Mouse (Mus musculus): Measurements from ENCODE around the gene Tspan4.
"Not testable (repeated sequence)": the region's sequence is repeated elsewhere in the genome, so short reads cannot be mapped to it uniquely, and the experiment has no call there.

The Tspan4 gene

GRCm38 (mm10) chr7:141439140-141439679 lies 35.8 kb upstream of the Tspan4 start:
- no peak for DNase-seq (ENCODE audit: low spot score)

GRCm38 (mm10) chr7:141439811-141440210 lies 35.2 kb upstream of the Tspan4 start:
- DNase-seq (ENCODE audit: low spot score), result no peak

DNA sequence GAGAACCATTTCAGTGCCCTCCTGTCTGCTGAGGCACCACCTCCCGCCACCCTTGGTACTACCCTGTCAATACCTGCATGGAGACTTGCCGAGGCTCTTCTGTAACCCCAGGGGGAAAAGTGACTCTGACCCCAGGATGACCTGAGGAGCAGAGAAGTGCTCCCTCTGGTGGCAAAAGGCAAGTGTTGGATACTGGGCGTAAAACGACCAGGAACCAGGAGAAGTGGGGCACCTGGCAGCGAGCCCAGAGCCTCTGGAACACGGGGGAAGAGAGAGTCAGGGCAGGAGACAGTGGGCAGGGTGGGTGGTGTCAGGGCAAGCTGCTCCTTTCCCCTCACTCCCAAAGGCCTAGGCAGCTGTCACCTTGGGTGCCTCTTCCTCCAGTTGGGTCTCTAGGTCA lies 34.4 kb upstream of the Tspan4 start:
- no peak for DNase-seq (ENCODE audit: low spot score)

DNA sequence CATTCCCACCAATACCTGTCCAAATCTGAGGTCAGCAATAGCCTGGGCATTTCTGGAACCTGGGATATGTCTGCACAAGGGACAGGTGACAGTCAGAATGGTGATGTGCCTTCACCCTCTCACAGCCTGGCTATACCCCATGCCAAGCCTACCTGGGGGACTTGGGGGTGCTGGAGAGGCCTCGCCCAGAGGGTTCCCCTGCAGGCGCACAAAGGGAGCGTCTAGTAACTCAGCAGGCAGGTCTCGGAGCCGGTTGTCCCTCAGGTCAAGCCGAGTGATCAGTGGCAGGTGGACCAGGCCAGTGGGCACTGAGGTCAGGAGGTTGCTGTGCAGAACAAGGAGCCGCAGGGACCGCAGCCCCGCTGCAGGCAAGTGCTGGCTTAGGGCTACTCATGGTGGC lies 33.6 kb upstream of the Tspan4 start:
- DNase-seq (ENCODE audit: low spot score), result no peak

GRCm38 (mm10) chr7:141442199-141442598 lies 32.8 kb upstream of the Tspan4 start:
- DNase-seq (ENCODE audit: low spot score), result no peak

DNA sequence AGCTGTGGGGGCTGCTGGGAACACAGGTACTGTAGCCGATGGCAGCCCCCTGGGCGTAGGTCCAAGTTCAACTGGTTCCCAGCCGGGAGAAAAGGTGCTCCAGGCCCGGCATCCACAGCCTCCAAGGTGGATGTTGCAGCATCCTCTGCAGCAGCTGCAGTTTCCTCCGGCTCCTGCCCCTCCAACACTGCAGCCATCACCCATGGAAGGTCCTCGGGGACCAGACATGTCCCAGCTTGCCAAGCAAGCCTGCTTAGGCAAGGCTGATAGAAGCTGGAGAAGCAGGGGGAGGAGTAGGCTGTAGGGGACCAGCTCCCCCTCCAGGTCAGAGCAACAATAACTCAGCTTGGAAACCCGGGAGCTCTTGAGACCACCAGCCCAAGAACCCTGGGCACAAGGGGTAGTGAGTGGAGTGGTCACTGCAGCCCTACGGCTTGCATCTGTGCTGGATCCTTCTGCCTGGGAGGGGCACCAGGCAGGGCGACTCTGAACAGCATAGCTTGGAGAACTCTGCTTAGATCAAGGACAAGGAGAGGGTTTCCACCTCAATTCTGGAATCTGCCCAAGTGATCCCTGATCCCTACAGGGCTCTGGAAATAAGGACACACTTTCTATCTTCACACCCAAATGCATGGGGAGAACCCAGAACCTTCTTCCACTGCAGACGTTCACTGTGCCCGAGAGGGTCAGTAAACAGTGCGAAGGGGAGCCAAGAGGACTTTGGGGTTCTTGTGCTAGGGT lies 31.8 kb upstream of the Tspan4 start:
- no peak for DNase-seq (ENCODE audit: low spot score)

DNA sequence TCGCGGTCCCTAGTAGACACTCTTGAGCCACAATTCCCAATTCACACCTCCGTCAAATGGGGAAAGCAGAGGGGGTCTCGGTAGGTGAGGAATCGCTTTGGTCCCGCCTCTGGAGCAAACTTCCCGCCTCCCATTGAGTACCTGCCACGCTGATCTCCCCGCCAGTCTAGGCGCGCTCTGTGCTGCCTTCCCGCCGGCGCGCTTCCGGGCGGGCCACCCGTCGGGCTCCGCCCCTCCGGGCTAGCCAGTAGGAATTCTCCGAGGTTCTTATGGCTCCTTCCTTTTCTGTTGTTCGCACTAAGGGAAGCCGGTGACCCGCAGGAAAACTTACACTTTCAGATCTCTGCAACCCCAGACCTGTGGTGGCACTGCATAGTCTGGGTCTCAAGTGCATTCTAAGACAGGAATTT lies 31.2 kb upstream of the Tspan4 start, which contains the start of gene Pidd1:
Gene Pidd1 (minus strand): TSS at position 198 of the 410 bp plus-strand sequence.
- DNase-seq (ENCODE audit: low spot score), result no peak

DNA sequence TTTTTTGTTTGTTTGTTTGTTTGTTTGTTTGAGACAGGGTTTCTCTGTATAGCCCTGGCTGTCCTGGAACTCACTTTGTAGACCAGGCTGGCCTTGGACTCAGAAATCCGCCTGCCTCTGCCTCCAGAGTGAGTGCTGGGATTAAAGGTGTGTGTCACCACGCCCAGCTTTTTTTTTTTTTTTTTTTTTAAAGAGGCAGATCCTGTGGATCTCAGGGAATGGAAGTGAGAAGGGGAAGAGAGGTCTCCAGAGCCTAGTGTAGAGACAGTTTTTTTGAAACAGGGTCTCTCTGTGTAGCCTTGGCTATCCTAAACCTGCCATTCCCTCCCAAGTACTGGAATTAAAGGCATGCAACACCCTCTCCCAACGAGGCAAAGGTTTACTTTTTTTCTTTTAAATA lies 28.7 kb upstream of the Tspan4 start:
- DNase-seq (ENCODE audit: low spot score), result not testable (repeated sequence)

DNA sequence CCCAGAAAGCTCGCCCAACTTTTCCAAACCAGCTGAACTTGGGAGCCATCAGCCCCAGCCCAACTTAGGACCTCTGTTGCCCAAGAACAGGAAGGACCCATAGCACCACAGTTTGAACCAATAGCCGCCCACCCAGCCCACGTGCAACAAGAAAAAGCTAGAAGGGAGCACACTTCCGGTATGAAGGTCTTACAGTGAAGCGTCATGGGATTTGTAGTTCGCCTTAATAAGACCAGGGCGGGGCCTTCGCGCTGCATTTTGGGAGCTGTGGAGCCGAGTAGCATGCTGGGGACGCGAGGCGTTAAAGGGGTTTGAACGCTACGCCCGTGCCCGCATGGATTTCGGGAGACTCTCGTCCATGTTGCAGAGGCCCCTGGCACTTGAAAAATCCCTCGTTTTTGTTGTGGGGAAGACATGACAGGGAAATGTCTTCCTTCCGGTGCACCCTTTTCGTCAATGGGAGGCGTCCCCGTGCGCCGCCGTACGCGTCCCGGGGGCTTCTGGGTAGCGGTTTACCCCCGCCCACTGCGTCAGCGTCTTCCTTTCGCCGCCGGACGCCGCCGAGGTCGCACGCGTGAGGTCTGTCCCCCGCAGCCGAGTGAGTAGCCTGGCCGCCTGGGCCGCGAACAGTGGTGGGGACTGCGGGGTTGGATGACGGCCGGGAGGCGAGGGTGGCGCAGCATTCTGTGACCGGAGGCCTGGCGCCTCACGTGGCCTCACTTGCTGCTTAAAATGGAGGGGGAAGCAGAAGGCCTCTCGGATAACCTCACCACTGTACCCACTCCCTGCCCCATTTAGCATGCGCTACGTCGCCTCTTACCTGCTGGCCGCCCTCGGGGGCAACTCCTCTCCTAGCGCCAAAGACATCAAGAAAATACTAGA lies 27.7 kb upstream of the Tspan4 start, which contains the start of gene Rplp2:
Gene Rplp2 (plus strand): TSS at position 261 of the 882 bp plus-strand sequence.
- peak; percentile 86 for DNase-seq (ENCODE audit: low spot score)

DNA sequence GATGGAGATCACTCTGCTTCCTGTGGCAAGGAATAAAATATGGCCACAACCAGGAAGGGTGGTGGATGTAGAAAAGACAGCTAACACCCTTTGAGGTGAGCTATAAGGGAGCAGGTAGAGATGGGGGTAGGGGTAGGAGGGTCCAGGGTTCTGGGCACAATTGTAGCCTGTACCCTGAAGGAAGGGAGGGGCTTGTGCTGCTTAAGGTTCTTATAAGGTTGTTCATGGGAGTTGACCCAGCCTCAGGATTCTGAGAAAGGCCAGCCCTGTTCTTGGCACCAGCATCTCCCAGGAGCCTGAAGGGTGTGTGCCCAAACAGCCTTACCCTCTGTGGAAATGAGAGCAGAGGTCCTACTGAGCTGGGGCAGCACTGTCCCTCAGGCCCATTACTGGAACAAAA lies 23.1 kb upstream of the Tspan4 start:
- no peak for DNase-seq (ENCODE audit: low spot score)

DNA sequence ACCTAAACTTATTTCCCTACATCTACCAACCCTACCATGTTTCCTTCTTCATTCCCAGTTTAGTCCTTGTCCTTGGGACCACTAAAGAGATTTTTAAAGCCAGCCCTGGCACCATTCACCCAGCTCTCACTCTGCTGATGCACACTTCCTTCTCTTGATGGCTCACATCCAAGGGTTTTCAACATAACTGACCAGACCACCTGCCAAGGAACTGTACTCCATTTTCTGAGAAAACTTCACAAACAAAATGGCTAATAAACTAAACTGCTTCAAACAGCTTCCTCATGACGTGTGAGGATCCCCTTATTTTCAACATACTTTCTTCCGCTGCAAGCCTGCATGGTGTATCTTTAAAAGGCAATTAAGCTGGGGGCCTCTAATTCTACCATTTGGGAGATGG lies 21.4 kb upstream of the Tspan4 start:
- no peak for DNase-seq (ENCODE audit: low spot score)

DNA sequence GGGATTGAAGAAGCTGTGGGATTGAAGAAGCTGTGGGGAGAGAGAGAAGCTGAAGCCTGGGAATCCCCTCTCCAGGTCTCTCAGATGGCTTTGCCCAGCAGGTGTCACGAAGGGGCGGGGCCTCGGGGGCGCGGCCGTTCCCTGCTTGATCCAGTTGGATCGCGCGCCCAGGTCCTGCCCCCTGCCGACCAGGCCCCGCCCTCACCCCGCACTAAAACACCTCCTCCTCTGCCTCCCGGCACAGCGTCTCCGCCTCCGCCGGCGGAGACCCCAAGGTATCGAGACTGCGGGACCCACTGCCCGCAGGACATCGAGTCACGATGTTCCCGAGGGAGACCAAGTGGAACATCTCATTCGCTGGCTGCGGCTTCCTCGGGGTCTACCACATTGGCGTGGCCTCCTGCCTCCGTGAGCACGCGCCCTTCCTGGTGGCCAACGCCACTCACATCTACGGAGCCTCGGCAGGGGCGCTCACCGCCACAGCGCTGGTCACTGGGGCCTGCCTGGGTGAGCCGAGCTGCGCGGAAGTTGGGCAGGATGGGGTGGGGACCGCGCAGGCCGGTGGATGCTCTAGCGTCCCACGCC lies 20.0 kb upstream of the Tspan4 start, which contains the start of gene Pnpla2:
Gene Pnpla2 (plus strand): TSS at position 232 of the 585 bp plus-strand sequence.
- DNase-seq (ENCODE audit: low spot score), result peak; percentile 88

DNA sequence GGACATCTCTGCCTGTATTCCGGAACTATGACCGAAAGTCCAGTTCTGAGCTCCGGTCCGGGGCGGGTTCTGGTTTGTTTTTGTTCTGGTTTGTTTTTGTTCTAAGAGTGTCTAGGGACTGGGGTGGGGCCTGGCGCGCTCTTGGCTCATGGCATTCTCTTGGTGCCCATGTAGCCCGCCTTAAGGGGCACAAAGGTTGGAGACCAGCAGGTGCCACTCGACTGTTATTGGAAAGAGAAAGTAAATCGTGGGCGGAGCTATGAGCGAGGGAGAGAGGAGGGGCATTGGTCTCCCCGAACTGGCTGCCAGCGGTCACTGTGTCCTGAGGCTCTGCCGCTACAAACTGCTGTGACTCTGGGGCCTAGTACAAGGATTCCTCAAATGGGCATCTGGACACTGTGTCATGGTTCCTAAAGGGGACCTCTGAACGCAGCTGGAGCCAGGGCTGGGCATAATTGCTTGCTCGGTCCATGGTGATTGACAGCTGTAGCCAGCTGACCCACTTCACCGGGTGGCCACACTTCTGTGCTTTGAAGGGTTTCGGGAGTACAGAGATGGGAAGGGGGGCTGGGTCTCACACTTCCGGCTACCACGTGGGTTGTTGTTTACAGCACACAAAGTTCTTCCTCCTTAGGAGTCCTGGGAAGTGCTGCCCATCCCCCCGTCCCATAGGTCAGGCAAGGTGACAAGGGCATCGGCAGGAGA lies 19.3 kb upstream of the Tspan4 start:
- no peak for DNase-seq (ENCODE audit: low spot score)

DNA sequence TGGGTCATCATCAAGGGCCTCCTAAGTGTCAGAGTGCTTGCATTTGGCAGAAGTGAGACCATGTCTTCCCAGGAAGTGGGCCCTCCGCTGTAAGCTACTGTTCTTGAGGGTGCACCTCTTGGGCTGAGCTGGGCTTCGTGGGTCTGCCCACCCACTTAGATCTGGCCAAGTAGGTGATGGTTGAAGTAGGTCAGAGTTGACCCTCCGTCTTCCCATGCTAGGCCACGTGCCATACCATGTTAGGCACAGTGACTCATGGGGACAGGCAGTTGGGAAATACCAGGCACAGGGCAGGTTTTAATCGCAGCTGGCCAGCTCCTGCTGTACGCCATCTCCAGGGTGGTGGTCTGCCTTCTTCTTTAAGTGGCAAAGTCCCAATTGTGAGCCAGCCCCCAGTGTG lies 18.3 kb upstream of the Tspan4 start:
- DNase-seq (ENCODE audit: low spot score), result no peak

DNA sequence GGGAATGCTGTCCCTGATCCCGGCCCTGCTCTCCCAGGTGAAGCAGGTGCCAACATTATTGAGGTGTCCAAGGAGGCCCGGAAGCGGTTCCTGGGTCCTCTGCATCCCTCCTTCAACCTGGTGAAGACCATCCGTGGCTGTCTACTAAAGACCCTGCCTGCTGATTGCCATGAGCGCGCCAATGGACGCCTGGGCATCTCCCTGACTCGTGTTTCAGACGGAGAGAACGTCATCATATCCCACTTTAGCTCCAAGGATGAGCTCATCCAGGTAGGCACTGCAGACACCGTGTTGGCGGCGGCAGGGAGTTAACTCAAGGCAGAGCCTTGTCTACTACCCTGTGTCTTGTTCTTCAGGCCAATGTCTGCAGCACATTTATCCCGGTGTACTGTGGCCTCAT lies 17.8 kb upstream of the Tspan4 start:
- no peak for DNase-seq (ENCODE audit: low spot score)

DNA sequence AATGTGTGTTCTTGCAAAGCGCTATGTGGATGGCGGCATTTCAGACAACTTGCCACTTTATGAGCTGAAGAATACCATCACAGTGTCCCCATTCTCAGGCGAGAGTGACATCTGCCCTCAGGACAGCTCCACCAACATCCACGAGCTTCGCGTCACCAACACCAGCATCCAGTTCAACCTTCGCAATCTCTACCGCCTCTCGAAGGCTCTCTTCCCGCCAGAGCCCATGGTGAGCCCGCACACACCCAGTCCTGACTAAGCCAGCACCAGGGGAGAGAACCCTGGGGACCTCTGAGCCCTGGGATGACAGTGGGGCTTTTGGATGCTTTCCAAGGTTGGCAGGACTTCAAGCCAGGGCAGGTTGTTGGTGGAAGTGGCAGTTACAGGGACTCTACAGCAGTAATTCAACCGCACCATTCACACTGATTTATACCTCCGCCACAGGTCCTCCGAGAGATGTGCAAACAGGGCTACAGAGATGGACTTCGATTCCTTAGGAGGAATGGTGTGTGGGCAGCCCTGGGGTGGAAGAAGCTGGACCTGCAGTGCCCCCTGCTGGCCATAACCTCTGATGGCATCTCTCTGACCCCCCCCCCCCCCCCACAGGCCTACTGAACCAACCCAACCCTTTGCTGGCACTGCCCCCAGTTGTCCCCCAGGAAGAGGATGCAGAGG lies 16.9 kb upstream of the Tspan4 start:
- DNase-seq (ENCODE audit: low spot score), result no peak

- DNase-seq (ENCODE audit: low spot score), result no peak
These were observed 16.4 kb upstream of the Tspan4 start for GRCm38 (mm10) chr7:141458661-141459060.

GRCm38 (mm10) chr7:141459301-141459711 lies 15.7 kb upstream of the Tspan4 start:
- DNase-seq (ENCODE audit: low spot score), result no peak

- no peak for DNase-seq (ENCODE audit: low spot score)
These were observed 15.0 kb upstream of the Tspan4 start for GRCm38 (mm10) chr7:141460001-141460390.

GRCm38 (mm10) chr7:141460391-141461113 lies 14.5 kb upstream of the Tspan4 start, which contains the start of gene Cracr2b:
Gene Cracr2b (plus strand): TSS chr7:141461094.
- no peak for DNase-seq (ENCODE audit: low spot score)

Measured in ovary, postnatal 14 days (tissue).